ENCODE assay signal across 11 mouse cellular contexts in genomic region chr11:120206069-120206668, GRCm38 (mm10). TPM values are rescaled to one million over a fixed set of nuclear protein-coding genes. Genes with fewer than 3 reads are reported as not detected.
DNase-seq lines count a peak whose midpoint lies in the region; ATAC-seq and TF ChIP-seq lines count a peak whose summit lies in the region.
"Had no signal": no experiment of that assay in that cellular context is flagged by ENCODE, and none has a peak within 500 bp of the region (broad histone marks: within the 10 kb centered on the region; RNA-seq: fewer than 3 reads in every experiment).

No protein-coding gene starts in this region.

- no peaks in the 10 kb centered on the region for H3K27me3 ChIP-seq in heart, embryonic 15.5 days
- no peaks in the 10 kb centered on the region for H3K27me3 ChIP-seq in midbrain, embryonic 15.5 days (replicated peaks)
- no peaks in the 10 kb centered on the region for H3K27me3 ChIP-seq in midbrain, embryonic 16.5 days (ENCODE audit: control insufficient read depth, insufficient read depth, low read depth, low read length)
- H3K27me3 ChIP-seq in kidney, postnatal 0 days (ENCODE audit: insufficient read depth, low read length): no peaks in the 10 kb centered on the region

- 48% methylated on average over 9 of the region's 9 CpGs for WGBS in heart, embryonic 15.5 days
- WGBS in midbrain, embryonic 15.5 days: 63% methylated on average over 9 of the region's 9 CpGs
- 57% methylated on average over 9 of the region's 9 CpGs for WGBS in midbrain, embryonic 16.5 days
- 53% methylated on average over 9 of the region's 9 CpGs for WGBS in kidney, postnatal 0 days

- no peaks in the 10 kb centered on the region for H3K9me3 ChIP-seq in heart, embryonic 15.5 days (replicated peaks)
- H3K9me3 ChIP-seq in midbrain, embryonic 15.5 days: no peaks in the 10 kb centered on the region
- H3K9me3 ChIP-seq in midbrain, embryonic 16.5 days (replicated peaks; ENCODE audit: control insufficient read depth, low read length, poor library complexity, severe bottlenecking): no peaks in the 10 kb centered on the region
- H3K9me3 ChIP-seq in kidney, postnatal 0 days (replicated peaks; ENCODE audit: low read length): no peaks in the 10 kb centered on the region

- H3K9ac ChIP-seq in heart, embryonic 15.5 days: no peak overlapping the region
- H3K9ac ChIP-seq in midbrain, embryonic 15.5 days: no peak overlapping the region
- H3K9ac ChIP-seq in midbrain, embryonic 16.5 days (ENCODE audit: low read depth, low read length): no peak overlapping the region
- no peak overlapping the region for H3K9ac ChIP-seq in kidney, postnatal 0 days (ENCODE audit: low read depth, low read length)
- H3K9ac ChIP-seq: forebrain, postnatal 0 days had no signal

- H3K36me3 ChIP-seq in heart, embryonic 15.5 days: no peaks in the 10 kb centered on the region
- no peaks in the 10 kb centered on the region for H3K36me3 ChIP-seq in midbrain, embryonic 15.5 days (replicated peaks)
- no peaks in the 10 kb centered on the region for H3K36me3 ChIP-seq in midbrain, embryonic 16.5 days (ENCODE audit: control insufficient read depth, insufficient read depth, low read length)
- H3K36me3 ChIP-seq in kidney, postnatal 0 days (ENCODE audit: insufficient read depth, low read length): no peaks in the 10 kb centered on the region

- no peak for ATAC-seq in heart, embryonic 15.5 days (replicated peaks; ENCODE audit: insufficient number of reproducible peaks, insufficient read depth, low FRiP score, low read depth)
- ATAC-seq in midbrain, embryonic 15.5 days (replicated peaks): no peak
- no peak for ATAC-seq in midbrain, embryonic 16.5 days
- ATAC-seq in kidney, postnatal 0 days (replicated peaks; ENCODE audit: low FRiP score, low read depth): 0 out of 2 replicates have a peak, but pooled peaks have one; percentile 36
- no peak for ATAC-seq in activated CD4-positive, CD25-positive, alpha-beta regulatory T cell, adult 4 months
- ATAC-seq in erythroblast, adult 5-6 weeks (replicated peaks; ENCODE audit: low FRiP score, poor library complexity, severe bottlenecking): no peak
- ATAC-seq: forebrain, postnatal 0 days had no signal

- H3K4me3 ChIP-seq in heart, embryonic 15.5 days: no peak overlapping the region
- no peak overlapping the region for H3K4me3 ChIP-seq in midbrain, embryonic 15.5 days
- no peak overlapping the region for H3K4me3 ChIP-seq in midbrain, embryonic 16.5 days (ENCODE audit: low read depth, low read length)
- no peak overlapping the region for H3K4me3 ChIP-seq in kidney, postnatal 0 days (replicated peaks; ENCODE audit: low read depth, low read length)

- intact Hi-C loops in heart, postnatal 25 days (cut with DNase I): loop anchor here (5.0 kb wide), 1 partner anchor 94 kb away; no protein-coding TSS in a partner anchor

- TF ChIP-seq CTCF in kidney, postnatal 0 days (IDR thresholded peaks at IDR 0.05; ENCODE audit: low read depth): no peak

- no peak for DNase-seq in heart, postnatal 25 days (ENCODE audit: low spot score)
- no peak for DNase-seq in kidney, postnatal 0 days (ENCODE audit: low spot score)
- DNase-seq: cerebellum, postnatal 10 days; forebrain, postnatal 0 days; retina, postnatal 1 day; thymus, postnatal 25 days had no signal

- peak overlapping the region; percentile 89 for H3K27ac ChIP-seq in heart, embryonic 15.5 days
- 0 out of 2 replicates have a peak overlapping the region, but pooled peaks have one; percentile 38 for H3K27ac ChIP-seq in midbrain, embryonic 15.5 days
- no peak overlapping the region for H3K27ac ChIP-seq in midbrain, embryonic 16.5 days (ENCODE audit: low read length)
- H3K27ac ChIP-seq in kidney, postnatal 0 days: peak overlapping the region; percentile 70

- peaks cover 30% of the 10 kb centered on the region for H3K4me1 ChIP-seq in heart, embryonic 15.5 days (replicated peaks)
- H3K4me1 ChIP-seq in midbrain, embryonic 15.5 days: no peaks in the 10 kb centered on the region
- H3K4me1 ChIP-seq in midbrain, embryonic 16.5 days (ENCODE audit: control insufficient read depth, insufficient read depth, low read length): no peaks in the 10 kb centered on the region; the same call in 1 of the 2 replicates
- peaks cover 15% of the 10 kb centered on the region for H3K4me1 ChIP-seq in kidney, postnatal 0 days (replicated peaks; ENCODE audit: insufficient read depth, low read length)

- peak overlapping the region; percentile 42; the same call in 1 of the 2 replicates for H3K4me2 ChIP-seq in heart, embryonic 15.5 days
- no peak overlapping the region for H3K4me2 ChIP-seq in midbrain, embryonic 15.5 days
- H3K4me2 ChIP-seq in midbrain, embryonic 16.5 days (ENCODE audit: low read length): no peak overlapping the region
- peak overlapping the region; percentile 15; the same call in 1 of the 2 replicates for H3K4me2 ChIP-seq in kidney, postnatal 0 days (ENCODE audit: low read length)

RNA-seq across cellular contexts. Expression of gene Bahcc1, which starts 26.6 kb away (rescaled TPM):
- 4.2 and 5.7 TPM in 2 replicates for polyA plus RNA-seq in heart, embryonic 15.5 days (2015; fragmentation: Nextera tagmentation; extraction: Ambion mirVana)
- total RNA-seq in heart, postnatal 25 days (2021): 1 to 10 TPM; 7.8 to 8.3 TPM
- 16.2 and 16.7 TPM in 2 replicates for polyA plus RNA-seq in midbrain, embryonic 15.5 days (2015; fragmentation: Nextera tagmentation; extraction: Ambion mirVana)
- polyA plus RNA-seq in midbrain, embryonic 16.5 days (2015; fragmentation: Nextera tagmentation; extraction: Ambion mirVana): 9.7 and 13.7 TPM in 2 replicates
- 8.2 and 8.6 TPM in 2 replicates for polyA plus RNA-seq in kidney, postnatal 0 days (2015; fragmentation: Nextera tagmentation; extraction: Ambion mirVana)
- not detected for polyA plus RNA-seq in activated CD4-positive, CD25-positive, alpha-beta regulatory T cell, adult 4 months (2017; shearing (Covaris generic))
- total RNA-seq in erythroblast, adult 5-6 weeks (2015; ENCODE audit: low replicate concordance): 2.1 and 3.3 TPM in 2 replicates
- total RNA-seq in erythroblast, adult 5-6 weeks (2017; ENCODE audit: low replicate concordance): 0.84 and 2.0 TPM in 2 replicates

RNA-seq across cellular contexts. Expression of gene Slc38a10, which starts 55.0 kb away (rescaled TPM):
- polyA plus RNA-seq in heart, embryonic 15.5 days (2015; fragmentation: Nextera tagmentation; extraction: Ambion mirVana): 77.5 and 91.4 TPM in 2 replicates
- 10 to 100 TPM; 75.9 to 78.0 TPM for total RNA-seq in heart, postnatal 25 days (2021)
- polyA plus RNA-seq in midbrain, embryonic 15.5 days (2015; fragmentation: Nextera tagmentation; extraction: Ambion mirVana): 116 and 125 TPM in 2 replicates
- polyA plus RNA-seq in midbrain, embryonic 16.5 days (2015; fragmentation: Nextera tagmentation; extraction: Ambion mirVana): 118 TPM in 2 replicates
- polyA plus RNA-seq in kidney, postnatal 0 days (2015; fragmentation: Nextera tagmentation; extraction: Ambion mirVana): 94.0 and 105 TPM in 2 replicates
- polyA plus RNA-seq in activated CD4-positive, CD25-positive, alpha-beta regulatory T cell, adult 4 months (2017; shearing (Covaris generic)): 10 to 100 TPM; 30.8 to 54.7 TPM
- 7.7 and 10.7 TPM in 2 replicates for total RNA-seq in erythroblast, adult 5-6 weeks (2015; ENCODE audit: low replicate concordance)
- 22.4 and 39.9 TPM in 2 replicates for total RNA-seq in erythroblast, adult 5-6 weeks (2017; ENCODE audit: low replicate concordance)

Comparison
In these comparisons a context has a peak if more than half of its experiments do, and no peak if none do; other contexts are left out.
1. H3K4me2 ChIP-seq: peak in heart, embryonic 15.5 days (single experiment) and kidney, postnatal 0 days (single experiment); none in midbrain, embryonic 15.5 days (single experiment) and midbrain, embryonic 16.5 days (single experiment).